Mouse (Mus musculus): ENCODE measurements around the gene Fam171a2. TPM values are rescaled to one million over a fixed set of nuclear protein-coding genes. Genes with fewer than 3 reads are reported as not detected.

Gene Fam171a2
- polyA plus RNA-seq, 1 experiment from 2014 or later: 7.4 TPM

DNA sequence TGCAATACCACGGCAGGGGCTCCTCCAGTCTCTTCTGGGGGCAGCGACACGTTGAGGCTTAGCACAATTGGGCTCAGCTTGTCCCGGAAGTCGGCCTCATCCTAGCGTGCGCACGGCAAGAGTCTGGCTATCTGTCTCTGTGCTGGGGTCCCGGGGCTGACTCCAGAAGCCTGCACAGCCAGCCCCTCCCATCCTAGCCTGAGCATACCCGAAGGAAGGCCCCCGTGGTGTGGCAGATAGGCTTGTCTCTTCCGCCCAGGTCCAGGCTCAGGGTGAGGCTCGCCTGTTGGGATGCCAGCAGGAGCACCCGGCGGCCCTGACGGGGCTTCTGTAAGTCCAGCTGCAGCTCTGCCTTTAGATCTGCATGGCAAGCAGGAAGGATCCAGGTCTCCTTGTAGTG is 13.1 kb upstream of the Fam171a2 start:
- H3K4me2 ChIP-seq: no peak overlapping the region
- H3K9me3 ChIP-seq (ENCODE audit: low read depth, low read length): no peaks in the 10 kb centered on the region
- no peak overlapping the region for H3K9ac ChIP-seq
- DNase-seq (no peak), ATAC-seq (ENCODE audit: insufficient read depth) (no peak)
- no peaks in the 10 kb centered on the region for H3K36me3 ChIP-seq (ENCODE audit: insufficient read depth)
- WGBS: 42% methylated on average over 16 of the region's 16 CpGs
- H3K27ac ChIP-seq (ENCODE audit: low read depth): no peak overlapping the region
- H3K27me3 ChIP-seq (ENCODE audit: insufficient read depth, low read length): 0 out of 2 replicates have a peak, but pooled peaks cover 3% of the 10 kb centered on the region
- 0 out of 2 replicates have a peak, but pooled peaks cover 1% of the 10 kb centered on the region for H3K4me1 ChIP-seq (ENCODE audit: insufficient read depth)
- H3K4me3 ChIP-seq (ENCODE audit: low read depth, low read length): no peak overlapping the region
- no peak for TF ChIP-seq CTCF (IDR thresholded peaks at IDR 0.05; ENCODE audit: low read depth)

GRCm38 (mm10) chr11:102455740-102456396 is 8.4 kb upstream of the Fam171a2 start:
- H3K27ac ChIP-seq (ENCODE audit: low read depth): peak overlapping the region; percentile 75; the same call in 1 of the 2 replicates
- DNase-seq (peak; percentile 93), ATAC-seq (ENCODE audit: insufficient read depth) (peak; percentile 90)
- peak overlapping the region; percentile 50 for H3K9ac ChIP-seq
- no peaks in the 10 kb centered on the region for H3K9me3 ChIP-seq (ENCODE audit: low read depth, low read length)
- H3K4me1 ChIP-seq (ENCODE audit: insufficient read depth): 0 out of 2 replicates have a peak, but pooled peaks cover 9% of the 10 kb centered on the region
- 0 out of 2 replicates have a peak, but pooled peaks cover 3% of the 10 kb centered on the region for H3K27me3 ChIP-seq (ENCODE audit: insufficient read depth, low read length)
- peak overlapping the region; percentile 91 for H3K4me2 ChIP-seq
- peak overlapping the region; percentile 52 for H3K4me3 ChIP-seq (ENCODE audit: low read depth, low read length)
- WGBS: under 1% methylated on average over 40 of the region's 40 CpGs
- no peaks in the 10 kb centered on the region for H3K36me3 ChIP-seq (ENCODE audit: insufficient read depth)
- peak; percentile 63 for TF ChIP-seq CTCF (IDR thresholded peaks at IDR 0.05; ENCODE audit: low read depth)

- ATAC-seq (ENCODE audit: insufficient read depth): no peak
- TF ChIP-seq CTCF (IDR thresholded peaks at IDR 0.05; ENCODE audit: low read depth): no peak
- no peak overlapping the region for H3K4me3 ChIP-seq (ENCODE audit: low read depth, low read length)
- WGBS: 22% methylated on average over 10 of the region's 10 CpGs
- peaks cover 18% of the 10 kb centered on the region for H3K4me1 ChIP-seq (ENCODE audit: insufficient read depth)
- peak; percentile 70 for DNase-seq
- no peak overlapping the region for H3K27ac ChIP-seq (ENCODE audit: low read depth)
- H3K4me2 ChIP-seq: no peak overlapping the region
- H3K36me3 ChIP-seq (ENCODE audit: insufficient read depth): no peaks in the 10 kb centered on the region
- H3K9me3 ChIP-seq (ENCODE audit: low read depth, low read length): no peaks in the 10 kb centered on the region
- H3K27me3 ChIP-seq (ENCODE audit: insufficient read depth, low read length): peaks cover 8% of the 10 kb centered on the region; the same call in 1 of the 2 replicates
- H3K9ac ChIP-seq: no peak overlapping the region
Observed at GRCm38 (mm10) chr11:102453131-102453530, 5.6 kb upstream of the Fam171a2 start.

GRCm38 (mm10) chr11:102449043-102450008 is 1.8 kb upstream of the Fam171a2 start:
- Histone ChIP-seq H3K9ac (no peak overlapping the region), H3K27me3 (ENCODE audit: insufficient read depth, low read length) (peaks cover 5% of the 10 kb centered on the region; the same call in 1 of the 2 replicates), H3K36me3 (ENCODE audit: insufficient read depth) (no peaks in the 10 kb centered on the region), H3K4me3 (ENCODE audit: low read depth, low read length) (no peak overlapping the region), H3K4me2 (no peak overlapping the region), H3K9me3 (ENCODE audit: low read depth, low read length) (no peaks in the 10 kb centered on the region), H3K4me1 (ENCODE audit: insufficient read depth) (peaks cover 28% of the 10 kb centered on the region), H3K27ac (ENCODE audit: low read depth) (no peak overlapping the region)
- DNase-seq: no peak
- TF ChIP-seq CTCF (IDR thresholded peaks at IDR 0.05; ENCODE audit: low read depth): no peak
- no peak for ATAC-seq (ENCODE audit: insufficient read depth)
- 36% methylated on average over 17 of the region's 17 CpGs for WGBS

DNA sequence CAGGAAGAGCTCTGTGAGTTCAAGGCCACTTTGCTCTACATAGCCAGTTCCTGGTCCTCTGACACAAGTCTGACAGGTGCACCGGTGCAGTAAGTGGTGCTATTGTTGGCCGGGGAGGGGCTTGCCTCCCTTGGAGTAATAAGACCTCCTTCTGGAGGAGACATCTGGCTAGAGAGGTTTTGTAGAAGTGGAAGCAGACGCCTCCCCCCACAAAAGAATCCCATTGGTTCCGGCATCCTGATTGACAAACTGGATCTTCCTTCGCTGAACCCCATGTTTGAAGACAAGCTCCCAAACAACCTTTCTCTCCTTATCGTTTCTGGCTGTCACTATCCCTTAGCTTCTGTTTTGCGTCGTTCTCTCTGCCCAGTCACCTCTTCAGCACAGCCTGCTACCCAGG is 845 bp upstream of the Fam171a2 start:
- WGBS: 14% methylated on average over 8 of the region's 8 CpGs
- H3K4me2 ChIP-seq: peak overlapping the region; percentile 5; the same call in 1 of the 2 replicates
- DNase-seq: no peak

GRCm38 (mm10) chr11:102446581-102447461 is 661 bp downstream of the Fam171a2 start:
- Histone ChIP-seq H3K9ac (peak overlapping the region; percentile 96), H3K4me2 (peak overlapping the region; percentile 69), H3K27ac (ENCODE audit: low read depth) (peak overlapping the region; percentile 91), H3K27me3 (ENCODE audit: insufficient read depth, low read length) (peaks cover 5% of the 10 kb centered on the region; the same call in 1 of the 2 replicates), H3K4me1 (ENCODE audit: insufficient read depth) (peaks cover 26% of the 10 kb centered on the region), H3K36me3 (ENCODE audit: insufficient read depth) (peaks cover 20% of the 10 kb centered on the region), H3K4me3 (ENCODE audit: low read depth, low read length) (peak overlapping the region; percentile 93), H3K9me3 (ENCODE audit: low read depth, low read length) (no peaks in the 10 kb centered on the region)
- TF ChIP-seq CTCF (IDR thresholded peaks at IDR 0.05; ENCODE audit: low read depth): no peak
- ATAC-seq (ENCODE audit: insufficient read depth) (peak; percentile 48), DNase-seq (peak; percentile 52)
- WGBS: under 1% methylated on average over 45 of the region's 49 CpGs

More for the DNA sequence above, 845 bp upstream of the Fam171a2 start:
- H3K27me3 ChIP-seq (ENCODE audit: insufficient read depth, low read length): peaks cover 5% of the 10 kb centered on the region; the same call in 1 of the 2 replicates
- ATAC-seq (ENCODE audit: insufficient read depth): no peak
- no peak for TF ChIP-seq CTCF (IDR thresholded peaks at IDR 0.05; ENCODE audit: low read depth)
- no peak overlapping the region for H3K27ac ChIP-seq (ENCODE audit: low read depth)
- H3K36me3 ChIP-seq (ENCODE audit: insufficient read depth): peaks cover 8% of the 10 kb centered on the region; the same call in 1 of the 2 replicates
- no peak overlapping the region for H3K9ac ChIP-seq
- peaks cover 29% of the 10 kb centered on the region for H3K4me1 ChIP-seq (ENCODE audit: insufficient read depth)
- no peak overlapping the region for H3K4me3 ChIP-seq (ENCODE audit: low read depth, low read length)
- no peaks in the 10 kb centered on the region for H3K9me3 ChIP-seq (ENCODE audit: low read depth, low read length)
